Mouse (Mus musculus): ENCODE data around the gene Dad1.
"Not testable (repeated sequence)": the region's sequence is repeated elsewhere in the genome, so short reads cannot be mapped to it uniquely, and the experiment has no call there.

Gene Dad1

DNA sequence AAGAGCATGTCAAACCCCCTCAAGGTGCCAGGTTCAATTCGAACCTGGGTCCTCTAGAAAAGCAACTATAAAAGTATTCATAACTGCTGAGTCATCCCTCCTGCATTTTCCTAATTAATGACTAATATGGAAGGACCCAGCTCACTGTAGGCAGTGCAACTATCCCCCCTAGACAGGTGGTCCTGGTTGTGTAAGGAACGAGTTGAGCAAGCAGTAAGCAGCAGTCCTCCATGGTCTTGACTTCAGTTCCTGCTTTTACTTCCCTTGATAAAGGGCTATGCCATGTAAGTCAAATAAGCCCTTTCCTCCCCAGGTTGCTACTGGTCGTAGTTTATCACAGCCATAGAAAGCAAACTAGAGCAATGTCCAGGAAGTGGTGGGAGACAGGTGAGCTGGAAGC is 7.7 kb downstream of the Dad1 start:
- DNase-seq (ENCODE audit: extremely low spot score): no peak

DNA sequence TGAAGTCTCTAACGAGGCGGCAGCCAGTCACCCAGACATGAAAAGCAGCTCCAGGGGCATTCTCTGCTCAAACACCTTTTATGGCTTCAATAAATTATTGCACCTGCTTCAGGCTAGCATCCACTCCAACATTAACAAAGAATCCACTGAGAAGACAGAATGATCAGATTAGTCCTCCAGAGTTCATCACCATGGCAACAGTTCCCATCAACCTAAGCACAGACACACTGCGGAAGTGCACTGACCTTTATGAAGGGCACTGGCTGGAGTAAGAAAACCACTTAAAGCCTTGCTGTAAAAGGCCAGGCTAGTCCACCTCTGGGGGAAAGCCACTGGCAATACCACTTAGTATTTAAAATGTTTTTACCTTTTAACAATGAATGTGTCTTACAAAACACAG is 9.7 kb downstream of the Dad1 start:
- no peak for DNase-seq (ENCODE audit: extremely low spot score)

DNA sequence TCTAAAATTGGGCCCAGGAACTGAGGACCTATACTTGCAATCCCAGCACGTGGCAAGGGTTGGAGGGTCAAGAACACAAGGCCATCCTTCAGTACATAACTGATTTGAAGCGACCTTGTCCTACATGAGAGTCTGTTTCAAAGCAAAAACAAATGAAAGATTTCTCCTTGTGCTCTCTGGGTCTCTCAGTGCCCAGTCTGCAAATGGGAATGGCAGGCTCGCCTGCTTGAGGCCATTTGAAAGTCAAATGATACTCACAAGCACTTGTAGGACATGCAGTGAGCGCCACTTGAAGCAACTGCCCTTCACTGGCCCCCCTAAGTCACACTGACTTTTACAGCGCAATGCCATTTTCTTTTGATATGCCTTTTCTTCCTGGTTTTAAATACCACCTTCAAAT is 13.4 kb downstream of the Dad1 start:
- DNase-seq (ENCODE audit: extremely low spot score): no peak

DNA sequence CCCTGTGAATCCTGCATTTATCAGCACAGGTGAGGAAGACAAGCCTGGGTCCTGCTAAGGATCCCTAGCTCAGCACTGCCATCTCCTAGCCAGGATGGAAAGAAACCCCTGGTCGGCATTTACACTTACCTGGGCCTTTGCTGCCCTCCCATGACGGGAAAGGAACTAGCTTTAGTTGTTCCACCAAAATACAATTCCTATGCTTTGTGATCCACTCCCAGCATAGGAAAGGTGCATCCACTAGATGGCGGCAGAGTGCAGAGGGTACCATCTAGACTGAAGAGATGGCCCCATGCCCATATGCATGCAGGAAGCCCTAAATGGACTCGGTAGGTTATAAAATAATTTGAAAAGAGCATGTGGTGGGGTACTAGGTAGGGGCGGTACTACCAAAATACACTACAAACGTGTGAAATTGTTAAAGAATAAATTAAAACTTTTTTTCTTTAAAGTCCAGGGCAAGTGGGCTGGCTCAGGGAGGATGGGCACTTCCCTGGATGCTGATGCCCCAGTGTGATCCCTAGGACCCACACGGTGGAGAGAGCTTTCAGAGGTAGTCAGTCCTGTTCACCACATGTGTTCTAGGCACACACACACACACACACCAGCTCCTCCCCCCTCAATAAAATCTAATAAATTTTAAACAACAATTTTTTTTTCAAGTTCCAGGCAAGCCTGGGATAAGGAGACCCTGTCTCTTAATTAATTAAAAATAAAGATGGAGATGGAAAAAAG is 14.7 kb downstream of the Dad1 start:
- peak; percentile 72 for DNase-seq (ENCODE audit: extremely low spot score)

DNA sequence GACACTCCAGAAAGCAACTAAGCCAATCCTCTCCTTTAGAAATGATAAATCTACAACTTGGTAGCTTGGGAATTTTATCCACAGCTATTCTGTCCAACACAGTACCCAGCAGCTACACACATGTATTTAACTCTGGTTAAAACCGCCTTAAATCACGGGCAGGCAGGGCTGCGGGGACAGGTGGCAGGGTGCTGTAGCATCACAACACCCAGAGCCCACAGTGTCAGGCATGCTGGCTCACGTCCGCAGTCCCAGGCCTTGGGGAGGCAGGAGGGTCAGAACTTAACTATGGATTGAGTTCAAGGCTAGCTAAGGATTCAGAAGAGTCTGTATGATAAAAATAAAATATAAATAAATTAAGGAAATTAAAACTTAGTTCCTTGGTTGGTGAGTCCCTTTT is 17.0 kb downstream of the Dad1 start:
- no peak for DNase-seq (ENCODE audit: extremely low spot score)

DNA sequence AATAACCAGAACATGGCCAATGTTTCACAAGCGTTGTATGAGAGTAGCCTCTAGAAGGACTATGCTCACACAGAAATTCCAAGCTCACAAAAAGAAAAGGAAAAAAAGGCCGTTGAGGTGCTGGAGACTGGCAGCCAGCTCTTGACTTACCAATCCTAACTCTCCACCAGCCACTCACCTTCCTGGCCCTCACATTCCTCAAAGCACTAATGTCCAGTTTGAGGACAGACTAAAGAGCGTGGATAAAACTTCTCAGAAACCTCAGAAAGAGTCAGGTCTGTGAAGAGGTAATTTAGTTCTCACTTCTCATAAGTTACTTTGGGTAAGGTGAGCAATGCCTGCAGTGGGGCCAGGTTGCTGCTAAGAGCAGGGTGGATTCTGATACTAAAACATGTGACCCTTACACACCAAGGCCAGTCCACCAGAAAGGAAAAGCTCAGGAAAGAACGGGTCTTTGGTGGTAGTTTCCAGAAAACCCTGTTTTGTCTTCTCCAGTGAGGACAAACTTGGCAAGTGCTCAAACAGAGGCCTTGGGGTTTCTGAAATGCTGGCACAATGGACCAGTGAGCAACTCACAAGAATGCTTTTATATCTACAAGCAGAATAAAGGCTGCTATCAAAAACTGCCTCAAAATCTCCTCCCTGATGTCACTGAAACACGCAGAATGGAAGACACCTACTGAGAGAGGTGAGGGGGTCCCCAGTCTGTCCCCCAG is 17.9 kb downstream of the Dad1 start:
- DNase-seq (ENCODE audit: extremely low spot score): no peak

DNA sequence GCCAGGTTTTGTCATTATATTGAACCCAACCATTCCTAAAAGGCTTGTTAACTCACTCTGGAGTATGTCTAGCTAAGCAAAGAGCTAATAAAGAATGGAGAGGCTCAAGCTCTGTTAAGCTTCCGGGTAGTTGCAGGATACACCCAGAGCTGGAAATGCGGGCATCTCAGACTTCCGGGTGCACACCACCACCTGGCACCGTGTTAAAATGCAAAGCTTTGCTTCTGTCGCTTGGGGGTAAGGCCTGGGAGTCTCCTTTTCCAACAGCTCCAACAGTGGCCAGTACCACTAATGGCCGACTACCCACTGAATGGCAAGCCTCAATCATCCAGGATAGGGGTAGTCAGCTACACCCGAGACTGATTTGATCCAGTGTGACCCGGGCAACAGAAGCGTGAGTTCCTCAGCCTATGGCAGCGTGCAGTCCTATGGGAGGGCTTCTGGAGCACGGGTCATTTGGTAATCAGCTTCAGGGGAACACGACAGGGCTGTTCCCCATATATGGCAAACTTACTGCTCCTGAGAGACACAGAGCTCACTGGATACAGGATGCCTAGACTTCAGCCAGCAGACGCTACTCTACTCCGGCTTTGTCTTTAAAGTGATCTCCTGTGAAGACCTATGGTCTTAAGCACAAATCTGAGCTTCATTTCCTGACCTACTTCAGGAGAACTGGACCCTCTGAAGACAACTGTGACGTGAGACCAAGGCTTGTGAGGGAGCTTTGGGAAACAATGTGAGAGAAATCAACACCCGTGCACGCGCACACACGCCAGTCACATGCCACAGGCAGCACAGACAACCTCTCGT is 19.5 kb downstream of the Dad1 start:
- no peak for DNase-seq (ENCODE audit: extremely low spot score)

DNA sequence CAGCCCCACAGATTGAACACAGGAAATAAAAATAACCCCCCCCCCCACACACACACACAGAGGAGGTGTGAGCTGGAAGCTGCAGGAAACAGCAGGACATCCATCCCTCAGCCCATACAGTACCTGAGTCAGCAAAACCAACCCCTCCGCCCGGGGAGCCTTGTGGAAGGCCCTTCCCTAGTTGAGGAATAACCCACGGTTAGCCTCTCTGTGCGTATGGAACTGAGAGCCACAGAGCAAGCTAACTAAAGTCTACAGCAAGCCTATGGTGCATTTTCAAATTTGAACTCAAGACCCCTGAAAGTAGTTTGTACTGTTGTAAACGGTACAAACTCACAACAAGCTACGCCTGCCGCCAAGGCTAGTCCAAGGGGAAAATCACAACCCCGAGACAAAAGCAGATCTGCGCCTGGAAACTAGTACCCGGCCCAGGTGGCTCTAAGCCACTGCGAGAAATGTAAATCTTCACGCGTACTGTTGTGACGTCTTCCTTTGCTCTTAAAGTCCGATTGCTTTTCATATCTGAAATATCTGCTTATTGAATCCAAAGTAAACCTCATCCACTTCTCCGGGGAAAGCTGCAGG is 20.3 kb downstream of the Dad1 start:
- DNase-seq (ENCODE audit: extremely low spot score): no peak

DNA sequence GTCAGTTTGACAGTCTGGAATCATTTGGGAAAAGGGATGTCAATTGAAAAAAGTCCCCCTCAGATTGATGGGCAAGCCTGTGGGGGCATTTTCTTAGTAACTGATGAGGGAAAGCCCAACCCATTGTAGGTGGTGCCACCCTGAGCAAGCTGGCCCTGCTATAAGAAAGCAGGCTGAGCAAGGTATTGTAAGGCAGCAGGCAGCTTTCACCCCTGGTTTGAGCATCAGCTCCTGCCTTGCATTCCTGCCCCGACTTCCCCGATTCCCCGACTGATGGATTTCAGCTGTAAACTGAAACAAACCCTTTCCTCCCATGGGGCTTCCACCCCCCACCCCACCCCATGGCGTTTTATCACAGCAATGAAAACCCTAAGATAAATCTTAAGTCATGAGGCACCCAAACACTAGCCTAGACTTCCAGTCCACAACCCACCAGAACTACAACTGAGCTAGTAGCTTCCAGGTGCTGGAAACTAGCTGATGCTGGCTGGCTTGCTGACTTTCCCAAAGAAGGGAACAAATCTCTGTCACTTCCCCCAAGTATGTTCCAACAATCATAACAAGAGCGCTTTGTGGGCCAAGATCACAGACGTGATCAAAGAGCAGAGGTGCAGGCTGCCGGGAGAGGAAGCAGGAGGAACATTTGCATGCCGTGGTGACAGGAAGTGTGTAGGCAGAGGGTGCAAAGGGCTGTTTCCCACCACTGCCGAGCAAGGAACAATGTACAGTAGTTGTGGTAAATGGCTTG is 20.9 kb downstream of the Dad1 start:
- DNase-seq (ENCODE audit: extremely low spot score): no peak

DNA sequence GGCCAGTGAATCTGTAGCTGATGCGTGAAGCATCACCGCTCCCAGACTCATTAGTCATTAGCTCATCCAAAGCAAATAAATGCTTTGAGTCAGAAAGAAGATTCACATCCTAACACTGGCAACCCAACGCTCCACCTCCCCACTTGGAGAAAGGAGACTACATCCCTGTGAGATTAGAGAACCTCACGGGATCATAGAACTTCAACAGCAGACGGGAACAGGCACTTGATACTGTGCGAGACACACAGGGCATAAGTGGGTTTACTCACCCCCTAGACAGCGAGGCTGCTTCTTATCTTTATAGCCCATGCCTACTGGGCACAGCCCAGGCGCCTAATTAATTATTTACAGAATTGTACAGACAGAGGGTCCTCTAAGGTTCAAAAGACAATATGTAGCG is 21.8 kb downstream of the Dad1 start:
- DNase-seq (ENCODE audit: extremely low spot score): no peak

DNA sequence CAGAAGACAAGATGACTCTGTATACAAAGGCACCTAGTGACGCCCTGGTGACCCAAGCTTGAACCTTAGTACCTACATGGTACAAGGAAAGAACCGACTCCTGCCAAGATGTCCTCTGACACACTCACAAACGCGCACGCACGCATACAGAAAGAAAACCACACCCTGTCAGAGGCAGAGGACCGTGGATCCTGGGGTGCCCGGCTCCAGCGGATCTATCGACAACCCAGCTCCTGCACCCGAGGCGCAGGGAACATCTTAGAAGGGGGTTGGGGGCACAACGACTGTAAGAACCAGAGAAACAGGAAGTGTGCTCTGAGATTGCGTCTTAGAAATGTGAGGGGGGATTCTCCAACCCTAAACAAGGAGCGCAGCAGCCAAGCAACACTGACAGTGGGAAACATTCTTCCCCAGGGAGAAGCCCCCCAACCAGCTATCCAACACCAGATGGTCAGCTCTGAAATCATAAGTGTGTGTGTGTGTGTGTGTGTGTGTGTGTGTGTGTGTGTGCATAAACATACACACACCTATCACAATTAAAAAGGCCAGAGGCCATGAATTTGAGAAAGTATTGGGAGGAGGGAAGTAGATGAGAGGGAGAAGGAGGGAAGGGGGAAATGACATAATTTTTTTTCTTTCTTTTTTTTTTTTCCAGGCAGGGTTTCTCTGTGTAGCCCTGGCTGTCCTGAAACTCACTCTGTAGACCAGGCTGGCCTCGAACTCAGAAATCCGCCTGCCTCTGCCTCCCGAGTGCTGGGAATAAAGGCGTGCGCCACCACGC is 22.5 kb downstream of the Dad1 start:
- DNase-seq (ENCODE audit: extremely low spot score): no peak

DNA sequence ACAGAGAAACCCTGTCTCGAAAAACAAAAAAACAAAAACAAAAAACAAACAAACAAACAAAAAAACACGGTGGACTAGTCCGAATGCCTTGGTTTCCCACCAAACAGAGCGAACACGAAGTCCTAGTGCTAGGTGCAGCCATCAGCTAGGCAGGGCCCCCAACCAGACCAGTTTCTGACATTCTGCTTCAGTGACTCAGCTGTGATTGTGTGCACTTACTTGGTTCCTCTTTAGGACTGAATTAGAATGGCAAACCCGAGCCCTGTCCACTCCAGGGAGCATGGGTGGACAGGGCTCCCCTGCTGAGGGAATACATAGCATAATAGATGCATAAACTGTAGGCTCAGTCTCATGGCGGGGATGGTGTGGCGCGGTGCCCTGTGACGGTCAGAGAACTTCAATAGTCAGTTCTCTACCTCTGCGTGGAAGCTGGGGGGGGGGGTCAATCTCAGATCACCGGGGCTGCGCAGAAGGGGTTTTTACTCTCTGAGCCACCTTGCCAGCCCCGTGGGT is 23.2 kb downstream of the Dad1 start:
- no peak for DNase-seq (ENCODE audit: extremely low spot score)

DNA sequence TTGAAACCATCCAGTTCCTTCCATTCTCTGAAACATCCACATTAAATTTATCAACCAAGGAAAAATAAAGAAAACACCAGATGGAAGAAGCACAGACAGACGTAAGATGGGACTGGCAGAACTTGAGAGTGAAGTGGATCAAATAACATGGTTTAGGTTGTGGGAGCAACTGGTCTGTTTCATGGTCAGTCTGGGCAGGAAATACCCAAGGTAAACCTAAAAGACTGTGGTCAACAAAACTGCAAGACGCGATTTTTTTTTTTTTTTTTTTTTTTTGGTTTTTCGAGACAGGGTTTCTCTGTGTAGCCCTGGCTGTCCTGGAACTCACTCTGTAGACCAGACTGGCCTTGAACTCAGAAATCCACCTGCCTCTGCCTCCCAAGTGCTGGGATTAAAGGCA is 24.1 kb downstream of the Dad1 start:
- DNase-seq (ENCODE audit: extremely low spot score): not testable (repeated sequence)

DNA sequence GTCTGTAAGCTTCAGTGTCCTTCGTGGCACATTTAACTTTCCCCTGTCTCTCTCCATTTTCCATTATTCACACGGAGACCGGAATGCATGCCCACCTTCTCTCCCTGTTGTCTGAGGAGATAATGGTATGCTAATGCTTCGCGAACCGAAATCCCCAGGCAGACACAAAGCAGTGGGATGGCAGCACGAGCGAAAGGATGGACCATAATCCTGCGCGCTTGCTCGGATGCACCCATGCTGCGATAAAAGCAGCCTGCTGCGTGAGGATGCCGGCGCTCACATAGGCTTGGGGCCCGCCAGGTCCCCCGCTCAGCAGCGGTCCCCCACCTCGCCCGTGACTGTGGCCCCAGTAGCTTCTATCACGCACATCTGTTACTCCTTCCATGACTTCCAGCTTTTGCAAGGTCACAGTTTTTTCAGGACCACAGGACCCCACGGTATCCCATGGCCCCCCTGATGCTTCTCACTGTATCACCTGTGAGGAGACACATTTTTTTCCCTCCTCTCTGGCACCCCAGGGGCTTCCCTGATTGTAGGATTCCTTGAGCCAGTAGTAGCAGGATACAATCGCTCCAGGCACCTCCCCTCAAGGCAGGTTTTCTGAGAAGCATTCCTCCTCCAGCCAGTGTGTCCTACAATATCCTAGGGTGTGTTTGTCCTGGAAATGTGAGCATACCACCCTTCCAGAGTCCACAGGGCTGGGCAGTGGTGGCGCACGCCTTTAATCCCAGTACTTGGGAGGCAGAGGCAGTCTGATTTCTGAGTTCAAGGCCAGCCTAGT is 24.8 kb downstream of the Dad1 start:
- DNase-seq (ENCODE audit: extremely low spot score): peak; percentile 28

DNA sequence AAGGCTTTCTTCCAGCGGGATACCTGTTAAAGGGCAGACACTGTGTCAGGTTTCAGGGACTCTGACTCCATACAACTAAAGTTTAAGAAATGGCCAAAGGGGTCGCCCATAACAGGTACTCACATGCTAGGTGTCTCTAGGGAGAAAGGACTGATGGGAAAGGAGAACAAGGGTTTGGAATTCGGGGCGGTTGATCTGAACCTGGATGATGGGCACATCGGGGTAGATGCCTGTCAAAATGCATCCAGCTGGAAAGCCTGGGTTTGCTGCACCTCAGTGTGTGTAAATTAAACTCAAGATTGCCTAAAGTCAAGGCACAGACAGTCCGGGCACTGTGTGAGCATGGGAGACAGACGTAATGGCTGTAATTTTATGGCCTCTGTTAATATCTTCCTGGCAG is 25.4 kb downstream of the Dad1 start:
- DNase-seq (ENCODE audit: extremely low spot score): no peak

DNA sequence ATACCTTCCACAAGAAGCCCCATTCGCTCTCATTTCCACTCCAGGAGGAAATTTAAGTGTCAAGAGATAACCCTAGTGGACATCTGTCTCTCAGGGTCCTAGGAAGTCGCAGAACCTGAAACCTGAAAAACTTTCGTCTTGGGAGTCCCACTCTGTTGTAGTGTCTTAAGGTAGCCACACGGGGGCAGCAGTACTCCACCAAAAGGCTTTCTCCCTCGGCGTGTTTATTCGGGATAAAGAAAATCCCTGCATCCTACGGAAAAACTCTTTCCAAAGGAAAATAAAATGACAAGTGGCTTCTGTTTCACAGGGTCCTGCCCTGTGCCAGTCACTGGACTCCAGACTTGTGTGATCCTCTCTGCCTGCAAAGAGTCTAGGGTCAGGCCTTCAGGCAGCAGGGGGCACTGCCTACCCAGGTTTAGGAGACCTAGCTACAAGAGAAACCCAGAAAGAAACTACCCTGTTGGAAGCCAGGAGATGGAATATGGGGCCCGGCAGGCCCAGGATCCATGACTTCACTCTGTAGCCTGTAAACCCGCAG is 25.9 kb downstream of the Dad1 start:
- peak; percentile 80 for DNase-seq (ENCODE audit: extremely low spot score)

DNA sequence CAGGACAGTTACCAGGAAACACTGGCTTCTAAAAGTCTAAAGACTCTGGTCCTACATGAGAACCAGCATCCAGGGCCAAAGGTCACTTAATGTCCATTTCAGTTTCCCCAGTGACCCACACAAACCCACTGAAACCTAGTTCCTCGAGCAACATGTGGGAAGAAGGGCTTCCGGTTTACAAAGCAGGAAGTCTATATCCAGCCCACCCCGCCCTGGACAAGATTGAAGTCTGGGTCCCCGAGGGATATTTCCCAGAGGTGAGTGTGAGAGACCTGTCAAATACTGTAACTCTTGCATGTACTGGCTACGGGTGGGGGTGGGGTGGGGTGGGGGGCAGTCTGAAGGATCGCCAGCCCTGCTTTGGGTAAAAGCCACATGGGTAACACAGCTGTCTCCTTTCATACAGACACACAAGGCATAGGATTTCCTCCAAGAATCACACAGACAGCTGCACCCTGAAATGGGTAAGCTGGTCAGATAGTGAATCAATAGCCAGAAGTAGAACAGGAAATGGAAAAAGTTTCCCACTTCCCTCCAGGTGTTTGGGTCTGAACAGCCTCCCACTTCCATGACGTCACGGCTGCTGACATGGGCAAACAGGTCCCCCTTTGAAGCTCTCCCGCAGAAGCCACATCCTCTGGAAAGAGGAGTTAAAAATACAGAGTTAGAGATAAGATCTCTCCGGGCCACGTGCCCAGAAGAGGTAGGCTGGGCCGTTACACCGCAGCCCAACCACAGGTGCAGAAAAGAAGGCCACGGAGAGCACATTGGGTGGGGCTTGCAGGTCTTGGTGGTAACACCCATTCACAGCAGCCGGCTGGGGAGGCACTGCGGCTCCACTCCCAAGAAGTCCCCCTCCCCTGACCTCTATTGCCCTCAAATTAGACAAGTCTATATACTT is 26.7 kb downstream of the Dad1 start:
- no peak for DNase-seq (ENCODE audit: extremely low spot score)

DNA sequence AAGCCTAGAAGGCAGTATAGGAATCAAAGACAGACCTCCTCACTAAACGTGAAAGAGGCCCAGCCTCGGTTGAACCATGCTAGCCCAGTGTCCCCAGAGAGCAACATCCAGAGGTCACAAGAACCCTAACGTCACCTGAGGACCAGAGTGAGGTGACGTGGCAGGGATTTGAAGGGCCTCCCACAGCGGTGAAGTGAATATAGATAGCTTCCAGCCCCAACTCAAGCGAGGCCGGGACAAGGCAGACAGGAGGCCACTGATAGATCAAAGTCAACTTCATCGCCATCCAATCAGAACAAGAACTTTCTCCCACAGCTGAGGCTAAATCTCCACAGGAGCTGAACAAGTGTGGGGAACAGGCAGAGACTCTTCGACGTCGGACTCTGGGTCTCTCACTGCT is 28.2 kb downstream of the Dad1 start:
- no peak for DNase-seq (ENCODE audit: extremely low spot score)

Measured in embryo, embryonic 9.5 days (tissue).